Mouse (Mus musculus): ENCODE data around the gene Zhx3. TPM values are rescaled to one million over a fixed set of nuclear protein-coding genes. Genes with fewer than 3 reads are reported as not detected.

Zhx3 gene
- polyA plus RNA-seq, 1 experiment from 2014 or later, result 9.8 TPM

DNA sequence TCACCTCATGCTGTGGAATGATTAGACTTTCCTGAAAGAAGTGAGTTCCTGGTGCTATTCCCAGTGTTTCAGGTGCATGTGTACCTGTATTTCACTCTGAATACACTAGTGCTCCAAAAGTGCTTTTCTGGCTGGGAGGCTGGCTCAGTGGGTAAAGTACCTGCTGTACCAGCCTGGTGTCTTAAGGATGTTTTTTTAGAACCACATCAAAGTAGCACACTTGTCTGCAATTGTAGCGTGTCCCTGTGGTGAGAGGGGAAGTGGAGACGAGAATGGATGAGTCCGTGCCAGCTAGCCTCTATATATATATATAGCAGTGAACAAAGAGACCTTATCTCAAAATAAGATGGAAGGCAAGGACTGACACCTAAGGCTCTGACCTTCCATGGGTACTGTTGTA, 171.2 kb downstream of the Zhx3 start:
- no peaks in the 10 kb centered on the region for H3K27me3 ChIP-seq (replicated peaks)
- no peaks in the 10 kb centered on the region for H3K9me3 ChIP-seq (replicated peaks)
- H3K27ac ChIP-seq (ENCODE audit: poor library complexity, severe bottlenecking), result no peak overlapping the region
- no peak overlapping the region for H3K4me2 ChIP-seq
- peaks cover 48% of the 10 kb centered on the region for H3K36me3 ChIP-seq
- H3K4me1 ChIP-seq (replicated peaks), result peaks cover 18% of the 10 kb centered on the region
- 55% methylated on average over 3 of the region's 3 CpGs for WGBS
- no peak for ATAC-seq (ENCODE audit: insufficient number of reproducible peaks, low FRiP score)
- H3K9ac ChIP-seq, result no peak overlapping the region
- H3K4me3 ChIP-seq, result no peak overlapping the region

- Histone ChIP-seq H3K27me3 (replicated peaks) (no peaks in the 10 kb centered on the region), H3K36me3 (peaks cover 44% of the 10 kb centered on the region), H3K4me1 (replicated peaks) (peaks cover 18% of the 10 kb centered on the region), H3K9me3 (replicated peaks) (no peaks in the 10 kb centered on the region), H3K4me2 (no peak overlapping the region), H3K27ac (ENCODE audit: poor library complexity, severe bottlenecking) (no peak overlapping the region), H3K4me3 (no peak overlapping the region), H3K9ac (no peak overlapping the region)
- 0 out of 2 replicates have a peak, but pooled peaks have one; percentile 63 for ATAC-seq (ENCODE audit: insufficient number of reproducible peaks, low FRiP score)
- 35% methylated on average over 5 of the region's 5 CpGs for WGBS
Observed at GRCm38 (mm10) chr2:160700271-160700670, 172.5 kb downstream of the Zhx3 start.

Other genes with a start within 250 kb of the Zhx3 start
- gene Top1, start 227.1 kb downstream of the Zhx3 start, polyA plus RNA-seq (2016; fragmentation: Nextera tagmentation; extraction: Ambion mirVana), result 60.1 and 63.9 TPM in 2 replicates
- gene Plcg1, start 141.7 kb downstream of the Zhx3 start, polyA plus RNA-seq (2016; fragmentation: Nextera tagmentation; extraction: Ambion mirVana), result 47.4 TPM in 2 replicates
- gene Lpin3, start 7.7 kb upstream of the Zhx3 start, polyA plus RNA-seq (2016; fragmentation: Nextera tagmentation; extraction: Ambion mirVana), result 1.4 and 2.3 TPM in 2 replicates
- 2.8 and 3.1 TPM in 2 replicates for gene Emilin3, start 39.3 kb upstream of the Zhx3 start, polyA plus RNA-seq (2016; fragmentation: Nextera tagmentation; extraction: Ambion mirVana)
- gene Chd6, start 236.1 kb upstream of the Zhx3 start, polyA plus RNA-seq (2016; fragmentation: Nextera tagmentation; extraction: Ambion mirVana), result 17.7 and 23.3 TPM in 2 replicates